Mouse (Mus musculus) limb, embryonic 11.5 days (tissue): ENCODE data around the gene Tbl1x. TPM values are rescaled to one million over a fixed set of nuclear protein-coding genes. Genes with fewer than 3 reads are reported as not detected.

ENCODE experiments used
- ATAC-seq: fragments of 200-750 bp; cut with Nextera tagmentation; 2 replicates; pipeline ENCODE4 v1.8.0; 2017; ENCODE audit warnings: low read depth; ENCODE audit not compliant: insufficient number of reproducible peaks, low FRiP score, low TSS enrichment
- DNase-seq: peaks from one replicate; pipeline ENCODE4 v3.0.0-alpha.2; 2015; ENCODE audit warnings: low spot score
- H3K27ac ChIP-seq: fragments of 300-500 bp; sonication (generic); replicated peaks from 2 replicates; pipeline ENCODE4 v1.5.1; 2014; ENCODE audit warnings: low read depth, mild to moderate bottlenecking, low read length
- H3K27me3 ChIP-seq: fragments of 300-500 bp; sonication (generic); 2 replicates; pipeline ENCODE4 v1.6.1; 2014; ENCODE audit warnings: mild to moderate bottlenecking, low read length, mixed read lengths; ENCODE audit not compliant: control insufficient read depth, insufficient read depth
- H3K36me3 ChIP-seq: fragments of 300-500 bp; sonication (generic); 2 replicates; pipeline ENCODE4 v1.6.1; 2014; ENCODE audit warnings: mild to moderate bottlenecking, low read length, moderate library complexity, mixed read lengths; ENCODE audit not compliant: control insufficient read depth, insufficient read depth
- H3K4me1 ChIP-seq: fragments of 300-500 bp; sonication (generic); 2 replicates; pipeline ENCODE4 v1.6.1; 2014; ENCODE audit warnings: low read length, mixed read lengths; ENCODE audit not compliant: control insufficient read depth, insufficient read depth
- H3K4me2 ChIP-seq: fragments of 300-500 bp; sonication (generic); 2 replicates; pipeline ENCODE4 v1.6.1; 2014; ENCODE audit warnings: low read depth, mild to moderate bottlenecking, moderate library complexity; ENCODE audit not compliant: severe bottlenecking
- H3K4me3 ChIP-seq: fragments of 300-500 bp; sonication (generic); 2 replicates; pipeline ENCODE4 v1.5.1; 2014; ENCODE audit warnings: low read depth, low read length
- H3K9ac ChIP-seq: fragments of 300-500 bp; sonication (generic); 2 replicates; pipeline ENCODE4 v1.6.1; 2014; ENCODE audit warnings: mild to moderate bottlenecking, low read length
- H3K9me3 ChIP-seq: fragments of 300-500 bp; sonication (generic); 2 replicates; pipeline ENCODE4 v1.6.1; 2016; ENCODE audit warnings: low read length; ENCODE audit not compliant: control insufficient read depth
- WGBS: fragments of 180-500 bp; shearing (Covaris S2); extraction: QIAGEN DNeasy Blood & Tissue Kit; methylation state at CpG from one replicate; pipeline ENCODE4 v1.1.7; 2014; 5-methylcytosine and 5-hydroxymethylcytosine counted together
- polyA plus RNA-seq: library from polyadenylated mRNA; unstranded; fragments of >200 nt; fragmentation: Nextera tagmentation; extraction: Ambion mirVana; gene quantifications from 2 replicates; pipeline ENCODE4 v1.2.1, GENCODE M21; 2014

Tbl1x gene
- polyA plus RNA-seq, 1 experiment from 2014 or later, result 94.4 TPM

DNA sequence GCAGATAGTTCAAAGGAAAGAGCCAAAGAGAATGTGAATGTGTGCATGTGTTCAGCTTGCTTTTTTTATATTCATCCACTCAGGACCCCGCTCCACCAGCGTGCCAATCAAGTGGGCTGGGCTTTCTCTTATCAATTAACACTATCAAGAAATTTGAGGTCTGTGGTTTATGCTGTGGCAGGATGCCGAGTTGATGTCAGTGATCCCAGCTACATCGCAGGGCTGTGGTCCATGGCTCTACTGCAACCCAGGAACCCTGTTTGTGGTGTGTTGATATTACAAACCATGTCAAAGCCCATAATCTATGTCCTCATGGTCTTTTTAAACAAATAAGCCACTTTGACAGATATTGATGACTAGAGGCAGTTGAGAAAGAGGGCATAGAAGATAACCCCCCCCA is 129.5 kb downstream of the Tbl1x start:
- H3K27me3 ChIP-seq, result no peaks in the 10 kb centered on the region
- H3K4me2 ChIP-seq, result no peak overlapping the region
- no peak overlapping the region for H3K4me3 ChIP-seq
- H3K4me1 ChIP-seq, result no peaks in the 10 kb centered on the region
- ATAC-seq, result no peak
- 91% methylated on average over 4 of the region's 4 CpGs for WGBS
- no peaks in the 10 kb centered on the region for H3K36me3 ChIP-seq
- no peak overlapping the region for H3K27ac ChIP-seq
- H3K9me3 ChIP-seq, result no peaks in the 10 kb centered on the region
- DNase-seq, result no peak
- H3K9ac ChIP-seq, result no peak overlapping the region

DNA sequence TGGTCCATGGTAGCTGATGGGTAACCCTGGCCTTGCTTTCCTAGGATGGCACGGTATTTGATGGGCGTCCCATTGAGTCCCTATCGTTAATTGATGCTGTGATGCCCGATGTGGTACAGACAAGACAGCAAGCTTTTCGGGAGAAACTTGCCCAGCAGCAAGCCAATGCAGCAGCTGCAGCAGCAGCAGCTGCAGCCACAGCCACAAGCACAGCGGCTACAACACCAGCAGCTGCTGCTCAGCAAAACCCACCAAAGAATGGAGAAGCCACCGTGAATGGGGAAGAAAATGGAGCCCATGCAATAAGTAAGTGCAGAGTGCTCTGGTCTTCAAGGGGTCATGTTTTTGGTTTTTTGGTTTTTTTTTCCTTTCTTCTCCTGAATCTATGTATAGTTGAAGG is 135.4 kb downstream of the Tbl1x start:
- Histone ChIP-seq H3K4me3 (no peak overlapping the region), H3K9ac (no peak overlapping the region), H3K36me3 (no peaks in the 10 kb centered on the region), H3K9me3 (no peaks in the 10 kb centered on the region), H3K4me1 (no peaks in the 10 kb centered on the region), H3K27me3 (no peaks in the 10 kb centered on the region), H3K4me2 (no peak overlapping the region), H3K27ac (no peak overlapping the region)
- WGBS, result 92% methylated on average over 7 of the region's 7 CpGs
- ATAC-seq, result no peak
- DNase-seq, result no peak

DNA sequence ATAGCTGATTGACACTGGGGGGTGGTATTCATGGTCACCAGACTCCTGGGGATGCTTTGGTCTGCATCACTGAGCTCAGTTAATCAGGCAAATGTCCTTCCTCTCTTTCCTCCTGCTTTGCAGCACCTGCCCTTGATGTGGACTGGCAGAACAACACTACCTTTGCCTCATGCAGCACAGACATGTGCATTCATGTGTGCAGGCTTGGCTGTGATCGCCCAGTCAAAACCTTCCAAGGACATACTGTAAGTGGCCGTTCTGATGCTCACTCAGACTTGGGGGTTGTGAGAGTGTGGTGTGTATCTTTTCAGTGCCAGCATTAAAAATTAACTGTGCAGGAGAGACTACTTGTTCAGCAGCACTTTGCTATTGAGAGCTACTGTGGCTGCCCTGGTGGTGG is 139.4 kb downstream of the Tbl1x start:
- 100% methylated on average over 2 of the region's 2 CpGs for WGBS
- Histone ChIP-seq H3K9ac (no peak overlapping the region), H3K9me3 (no peaks in the 10 kb centered on the region), H3K27ac (no peak overlapping the region), H3K4me3 (no peak overlapping the region), H3K36me3 (no peaks in the 10 kb centered on the region), H3K27me3 (no peaks in the 10 kb centered on the region), H3K4me1 (no peaks in the 10 kb centered on the region), H3K4me2 (no peak overlapping the region)
- DNase-seq (no peak), ATAC-seq (no peak)

DNA sequence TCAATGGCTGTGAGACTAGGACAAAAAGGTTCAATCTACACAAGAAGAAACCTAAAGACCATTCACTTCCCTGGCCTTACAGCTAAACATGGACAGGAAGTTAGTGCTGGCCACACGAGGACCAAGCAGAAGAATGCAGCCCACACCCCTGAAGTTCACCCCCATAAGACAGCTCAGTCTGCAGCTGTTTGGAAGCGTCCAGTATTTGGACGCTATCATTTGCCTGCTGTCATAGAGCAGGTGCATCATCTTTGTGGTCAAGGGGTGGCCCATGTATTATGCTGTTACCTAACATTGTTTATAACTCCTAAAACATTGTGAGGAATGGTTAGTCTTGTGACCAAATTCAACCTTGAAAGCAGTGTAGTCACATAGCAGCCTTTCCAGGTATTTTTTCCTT is 151.2 kb downstream of the Tbl1x start:
- Histone ChIP-seq H3K36me3 (no peaks in the 10 kb centered on the region; the same call in 1 of the 2 replicates), H3K4me3 (no peak overlapping the region), H3K9ac (no peak overlapping the region), H3K4me2 (no peak overlapping the region), H3K4me1 (no peaks in the 10 kb centered on the region), H3K27ac (no peak overlapping the region), H3K27me3 (no peaks in the 10 kb centered on the region), H3K9me3 (no peaks in the 10 kb centered on the region)
- DNase-seq (no peak), ATAC-seq (no peak)
- WGBS, result 90% methylated on average over 3 of the region's 3 CpGs

DNA sequence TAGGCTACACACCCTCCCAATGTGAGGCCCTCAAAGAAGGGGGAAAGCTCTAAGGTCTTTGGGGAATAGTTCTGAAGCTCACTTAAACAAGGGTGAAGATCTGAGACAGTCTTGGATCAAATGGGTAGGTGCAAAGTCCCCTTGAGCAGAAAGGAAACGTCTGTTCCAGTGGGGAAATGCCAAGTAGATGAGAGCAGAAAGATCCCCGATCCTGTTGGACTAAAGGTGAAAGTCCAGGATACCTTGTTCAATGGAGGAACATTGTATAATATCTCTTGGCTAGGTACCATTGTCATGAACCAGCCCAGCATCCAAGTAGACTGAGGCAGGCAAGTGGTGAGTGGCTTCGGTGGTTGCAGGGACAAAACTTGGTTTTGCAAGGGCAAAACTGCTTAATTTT is 152.5 kb downstream of the Tbl1x start:
- Histone ChIP-seq H3K4me2 (no peak overlapping the region), H3K9ac (no peak overlapping the region), H3K4me3 (no peak overlapping the region), H3K9me3 (no peaks in the 10 kb centered on the region), H3K27ac (no peak overlapping the region), H3K36me3 (no peaks in the 10 kb centered on the region; the same call in 1 of the 2 replicates), H3K27me3 (no peaks in the 10 kb centered on the region), H3K4me1 (no peaks in the 10 kb centered on the region)
- WGBS, result 88% methylated on average over 3 of the region's 3 CpGs
- ATAC-seq, result no peak
- no peak for DNase-seq

DNA sequence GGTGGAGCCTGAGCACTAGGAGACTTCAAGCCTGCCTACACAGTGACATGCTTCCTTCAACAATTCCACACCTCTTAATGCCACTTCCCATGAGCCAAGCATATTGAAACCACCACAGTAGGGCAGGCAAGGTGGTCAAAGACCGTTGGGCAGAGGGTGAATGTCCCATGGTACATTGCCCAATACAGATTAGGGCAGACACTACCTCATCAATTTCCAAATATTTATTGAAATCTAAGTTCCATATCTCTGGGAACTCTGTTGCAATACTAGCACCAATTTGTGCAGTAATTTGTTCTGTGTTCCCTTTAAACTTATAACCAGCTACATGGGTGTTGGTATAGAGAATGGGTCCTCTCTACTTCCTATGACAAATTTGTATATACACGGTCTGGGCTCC is 154.2 kb downstream of the Tbl1x start:
- 82% methylated on average over 2 of the region's 2 CpGs for WGBS
- no peaks in the 10 kb centered on the region for H3K9me3 ChIP-seq
- no peak overlapping the region for H3K9ac ChIP-seq
- ATAC-seq, result no peak
- no peak overlapping the region for H3K27ac ChIP-seq
- H3K4me3 ChIP-seq, result no peak overlapping the region
- no peak for DNase-seq
- no peaks in the 10 kb centered on the region for H3K27me3 ChIP-seq
- H3K4me1 ChIP-seq, result no peaks in the 10 kb centered on the region
- no peaks in the 10 kb centered on the region; the same call in 1 of the 2 replicates for H3K36me3 ChIP-seq
- no peak overlapping the region for H3K4me2 ChIP-seq

DNA sequence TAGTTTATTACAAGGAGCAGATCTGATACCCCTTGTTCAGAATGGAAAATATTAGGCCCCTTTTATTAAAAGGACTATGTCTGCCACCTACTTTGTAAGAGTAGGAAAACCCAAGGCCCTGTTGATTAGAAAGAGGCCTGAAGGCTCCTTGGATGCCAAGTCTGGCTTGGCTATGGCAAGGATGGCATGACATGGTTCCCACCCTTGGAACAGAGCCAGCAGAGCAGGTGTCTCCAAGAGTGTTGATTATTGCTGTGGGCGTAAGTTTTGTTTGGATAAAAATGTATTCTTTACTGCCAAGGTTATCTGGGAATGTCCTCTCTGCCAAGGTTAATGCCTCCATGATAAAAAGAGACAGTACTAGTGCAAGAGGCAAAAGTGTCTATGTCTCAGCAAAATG is 156.1 kb downstream of the Tbl1x start:
- Histone ChIP-seq H3K4me1 (no peaks in the 10 kb centered on the region), H3K4me2 (no peak overlapping the region), H3K36me3 (no peaks in the 10 kb centered on the region), H3K4me3 (no peak overlapping the region), H3K9ac (no peak overlapping the region), H3K27ac (no peak overlapping the region), H3K9me3 (no peaks in the 10 kb centered on the region), H3K27me3 (no peaks in the 10 kb centered on the region)
- DNase-seq (no peak), ATAC-seq (no peak)
- 89% methylated on average over 1 of the region's 1 CpGs for WGBS

DNA sequence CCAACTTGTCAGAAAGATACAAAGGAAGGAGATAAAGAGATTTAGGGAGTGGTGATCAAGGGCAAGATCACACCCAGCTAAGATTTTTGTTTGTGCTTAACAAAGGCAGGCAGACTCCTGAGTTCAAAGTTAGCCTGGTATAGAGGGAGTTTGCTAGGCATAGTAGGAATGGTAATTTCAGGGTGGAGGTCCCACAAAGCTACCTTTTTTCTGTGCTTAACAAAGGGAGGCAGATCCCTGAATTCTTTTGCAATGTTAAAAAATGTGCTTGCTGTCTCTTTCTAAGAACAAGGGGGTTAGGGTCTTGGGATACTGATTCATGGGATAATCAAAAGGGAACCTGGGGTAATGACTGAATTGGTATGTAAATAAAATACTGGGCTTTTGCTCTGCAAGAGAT is 156.6 kb downstream of the Tbl1x start:
- no peak overlapping the region for H3K4me2 ChIP-seq
- H3K36me3 ChIP-seq, result no peaks in the 10 kb centered on the region
- H3K9ac ChIP-seq, result no peak overlapping the region
- no peaks in the 10 kb centered on the region for H3K27me3 ChIP-seq
- no peak for DNase-seq
- no peaks in the 10 kb centered on the region for H3K9me3 ChIP-seq
- no peak overlapping the region for H3K27ac ChIP-seq
- ATAC-seq, result no peak
- H3K4me3 ChIP-seq, result no peak overlapping the region
- H3K4me1 ChIP-seq, result no peaks in the 10 kb centered on the region

DNA sequence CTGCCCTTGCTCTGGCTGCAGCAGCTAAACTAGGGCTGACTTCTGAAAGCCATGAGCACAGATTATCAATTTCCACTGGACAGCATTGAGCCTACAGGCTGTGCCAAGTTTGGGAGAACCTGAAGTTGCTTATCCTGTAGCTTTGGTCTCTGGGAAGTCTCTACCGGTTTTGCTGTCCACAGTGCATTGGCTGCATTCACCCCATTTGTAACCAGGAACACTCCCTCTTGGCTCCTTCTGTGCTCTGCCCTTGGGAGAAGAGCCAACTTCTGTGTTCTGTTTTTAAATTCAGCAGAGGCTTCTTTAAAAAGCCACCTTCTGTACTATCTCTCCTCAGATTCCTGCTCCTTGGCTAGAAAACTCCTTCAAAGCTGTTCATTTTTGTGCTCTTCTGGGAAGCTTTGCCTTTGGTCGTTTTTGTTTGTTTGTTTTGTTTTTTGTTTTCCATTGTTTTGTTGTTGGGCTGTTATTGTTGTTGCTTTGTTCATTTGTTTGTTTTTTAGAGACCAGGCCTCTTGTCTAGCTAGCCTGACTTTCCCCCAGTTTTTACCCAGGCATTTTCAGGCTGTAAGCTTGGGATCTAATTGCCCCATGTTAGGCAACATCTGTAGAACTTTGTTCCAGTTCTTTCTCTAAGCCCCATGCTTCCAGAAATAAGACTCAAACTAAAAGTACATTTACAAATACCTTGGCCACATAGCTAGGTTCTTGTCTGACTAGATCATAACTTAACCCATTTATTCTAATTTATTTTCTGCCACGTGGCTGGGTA is 159.2 kb downstream of the Tbl1x start:
- Histone ChIP-seq H3K36me3 (no peaks in the 10 kb centered on the region), H3K4me2 (no peak overlapping the region), H3K9me3 (no peaks in the 10 kb centered on the region), H3K4me1 (no peaks in the 10 kb centered on the region), H3K4me3 (no peak overlapping the region), H3K27ac (no peak overlapping the region), H3K9ac (no peak overlapping the region), H3K27me3 (no peaks in the 10 kb centered on the region)
- DNase-seq, result no peak
- WGBS, result 75% methylated on average over 3 of the region's 3 CpGs
- ATAC-seq, result no peak
